Mouse (Mus musculus): ENCODE measurements around the gene Kif19a.
A peak's percentile ranks its signal among the peaks of the same experiment; 100 is the strongest.

Gene Kif19a

DNA sequence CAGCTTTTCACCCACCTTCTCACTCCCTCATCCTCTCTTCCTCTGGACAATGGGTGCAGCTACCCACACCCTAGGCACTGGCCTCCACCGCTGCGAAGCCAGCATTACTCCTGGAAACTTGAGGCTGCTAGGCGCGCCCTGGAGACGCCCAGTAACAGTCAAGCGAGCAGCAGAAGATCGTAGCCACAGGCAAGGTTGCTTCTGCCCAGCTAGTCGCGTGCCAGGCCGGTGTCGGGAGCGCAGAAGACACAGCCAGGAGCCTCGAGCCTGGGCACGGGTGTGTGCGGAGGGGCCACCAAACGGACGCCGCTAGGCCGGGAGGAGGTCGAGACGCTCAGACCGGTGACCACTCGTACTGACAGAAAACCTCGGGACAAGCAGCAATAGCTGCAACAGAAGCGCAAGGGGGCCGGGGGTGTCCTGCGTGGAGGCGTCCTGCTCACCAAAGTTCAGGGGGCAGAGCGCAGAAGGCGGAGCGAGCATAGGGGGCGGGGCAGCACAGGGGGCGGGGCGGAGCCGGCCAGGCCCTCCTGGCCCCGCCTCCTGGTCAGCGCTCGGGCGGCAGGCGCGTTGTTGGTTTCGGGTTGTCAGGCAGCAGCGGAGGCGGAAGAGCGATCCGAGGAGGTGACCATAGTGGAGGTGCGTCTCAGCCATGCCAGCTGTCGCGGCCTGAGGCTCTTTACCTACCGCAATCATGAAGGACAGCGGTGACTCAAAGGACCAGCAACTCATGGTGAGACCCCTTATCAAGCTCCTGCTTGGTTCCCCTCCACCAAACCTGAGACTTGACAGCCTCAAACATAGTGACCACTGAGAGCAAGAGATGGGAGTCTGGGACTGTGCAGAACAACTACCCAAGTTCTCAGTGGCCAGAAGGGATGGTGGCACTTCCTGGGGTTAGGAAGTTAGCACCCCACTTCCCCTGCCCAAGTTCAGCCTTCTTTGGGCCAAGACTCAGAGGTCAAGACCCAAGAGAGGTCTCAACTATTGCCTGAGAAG lies at the start of gene Kif19a:
Kif19a (plus strand) TSS at position 569 of the 999 bp plus-strand sequence.
- peak; percentile 63 to 70 for DNase-seq

DNA sequence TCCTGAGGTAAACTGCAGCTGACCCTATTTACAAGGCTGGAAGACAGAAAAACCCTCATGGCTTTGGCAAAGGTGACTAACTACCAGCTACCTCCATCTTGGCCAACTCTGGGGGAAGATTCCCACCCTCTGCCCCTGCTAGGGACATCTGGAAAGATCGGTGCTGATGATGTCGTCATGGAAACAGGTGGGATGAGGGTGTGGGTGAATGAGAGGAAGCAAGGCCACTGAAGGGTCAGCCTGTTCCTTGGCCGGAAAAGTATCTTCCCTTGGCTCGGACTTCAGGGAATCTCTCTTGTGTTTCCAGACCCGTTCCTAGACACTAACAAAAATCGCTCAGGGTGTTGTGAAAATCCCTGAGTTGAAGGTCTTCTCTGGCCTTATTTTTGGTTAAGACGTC lies 49.7 kb upstream of the Kif19a start:
- no peak for DNase-seq

DNA sequence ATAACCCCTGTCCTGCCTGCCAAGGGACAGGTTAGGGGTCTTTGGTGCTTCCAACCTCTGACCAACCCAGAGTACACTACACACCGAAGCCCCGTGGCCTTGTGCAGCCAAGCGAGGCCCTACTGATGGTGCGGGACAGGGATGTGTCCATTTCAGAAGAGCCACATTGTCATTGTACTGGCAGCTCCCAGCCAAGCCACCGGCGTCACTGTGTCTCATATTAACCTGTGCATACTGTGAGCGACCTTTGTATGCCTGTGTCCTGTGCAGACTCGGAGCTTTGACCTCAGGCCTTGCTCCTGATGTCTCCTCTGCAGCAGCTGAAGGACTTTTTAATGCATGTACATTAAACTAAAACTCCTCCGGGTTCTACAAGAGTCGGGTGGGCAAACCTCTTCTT lies 44.7 kb upstream of the Kif19a start:
- DNase-seq: no peak

DNA sequence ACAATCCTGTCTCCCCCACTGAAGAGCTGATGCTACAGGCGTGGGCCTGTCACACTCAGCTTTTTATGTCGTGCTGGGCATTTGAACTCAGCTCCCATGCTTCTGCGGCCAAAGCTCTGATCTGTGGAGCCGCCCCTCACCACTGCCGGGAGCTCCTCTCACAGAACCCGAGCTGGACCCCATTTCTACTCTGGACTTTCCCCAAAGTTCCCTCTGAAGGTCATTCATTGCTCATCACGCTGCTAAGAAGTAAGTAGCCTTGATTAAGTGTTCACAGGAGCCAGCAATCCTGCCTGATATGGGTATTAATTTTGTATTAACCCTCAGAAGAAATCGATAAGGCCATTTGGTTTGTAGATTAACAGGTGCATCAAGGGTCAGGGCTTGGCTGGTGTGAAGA lies 42.8 kb upstream of the Kif19a start:
- no peak for DNase-seq

DNA sequence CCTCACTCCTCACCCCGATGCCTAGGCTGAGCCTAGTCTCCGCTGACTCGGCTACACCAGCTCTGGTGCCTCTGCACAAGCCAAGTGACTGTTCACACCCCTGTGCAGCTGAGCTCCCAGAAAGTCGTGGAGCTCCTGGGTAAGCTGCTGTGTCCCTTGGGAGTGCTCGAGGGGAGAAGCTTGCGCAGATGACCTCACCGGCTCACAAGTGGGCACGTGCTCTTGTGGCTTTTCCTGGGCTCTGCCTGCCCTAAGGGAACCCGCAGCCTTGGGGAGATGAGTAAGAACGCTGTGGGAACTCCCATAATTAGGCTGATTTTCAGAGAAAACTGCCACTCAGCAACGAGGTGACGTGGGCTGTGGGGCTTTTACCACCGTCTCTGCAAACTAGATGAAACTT lies 42.2 kb upstream of the Kif19a start:
- DNase-seq: no peak

DNA sequence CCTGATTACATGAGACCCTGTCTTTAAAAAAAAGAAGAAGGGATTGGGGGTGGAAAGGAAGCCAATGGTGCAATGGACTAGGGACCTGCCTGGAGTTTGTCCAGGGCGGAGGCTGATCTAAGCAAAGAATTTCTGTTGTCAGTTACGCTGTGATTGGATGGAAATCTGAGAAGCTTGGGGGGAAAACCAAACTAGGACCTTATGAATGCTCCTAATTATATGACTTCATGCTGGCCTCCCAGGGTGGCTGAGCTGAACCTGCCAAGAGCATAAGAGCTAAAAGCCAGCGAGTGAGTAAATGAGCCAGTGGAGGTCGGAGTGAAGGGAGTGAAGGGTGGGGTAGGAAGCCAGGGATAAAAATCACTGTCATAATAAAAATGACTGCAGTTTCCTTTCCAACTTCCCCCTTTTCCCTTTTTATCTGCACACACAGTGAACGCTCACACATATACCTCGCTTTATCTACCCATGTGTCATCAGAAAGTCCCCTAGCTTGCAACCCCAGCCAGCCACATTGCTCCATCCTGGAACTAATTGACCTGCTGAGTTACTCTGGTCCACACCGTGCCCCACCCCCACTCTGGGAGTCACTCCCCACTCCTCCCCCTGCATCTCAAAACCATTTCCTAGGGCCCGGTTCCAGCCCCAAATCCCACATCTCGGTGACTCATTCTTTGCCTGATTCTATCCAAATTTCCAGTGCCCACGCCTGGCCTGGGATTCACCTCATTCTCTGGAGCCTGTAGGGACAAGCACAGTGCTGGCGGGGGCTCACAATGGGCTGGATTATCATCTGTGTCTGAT lies 40.2 kb upstream of the Kif19a start:
- DNase-seq: peak; percentile 24 to 43

DNA sequence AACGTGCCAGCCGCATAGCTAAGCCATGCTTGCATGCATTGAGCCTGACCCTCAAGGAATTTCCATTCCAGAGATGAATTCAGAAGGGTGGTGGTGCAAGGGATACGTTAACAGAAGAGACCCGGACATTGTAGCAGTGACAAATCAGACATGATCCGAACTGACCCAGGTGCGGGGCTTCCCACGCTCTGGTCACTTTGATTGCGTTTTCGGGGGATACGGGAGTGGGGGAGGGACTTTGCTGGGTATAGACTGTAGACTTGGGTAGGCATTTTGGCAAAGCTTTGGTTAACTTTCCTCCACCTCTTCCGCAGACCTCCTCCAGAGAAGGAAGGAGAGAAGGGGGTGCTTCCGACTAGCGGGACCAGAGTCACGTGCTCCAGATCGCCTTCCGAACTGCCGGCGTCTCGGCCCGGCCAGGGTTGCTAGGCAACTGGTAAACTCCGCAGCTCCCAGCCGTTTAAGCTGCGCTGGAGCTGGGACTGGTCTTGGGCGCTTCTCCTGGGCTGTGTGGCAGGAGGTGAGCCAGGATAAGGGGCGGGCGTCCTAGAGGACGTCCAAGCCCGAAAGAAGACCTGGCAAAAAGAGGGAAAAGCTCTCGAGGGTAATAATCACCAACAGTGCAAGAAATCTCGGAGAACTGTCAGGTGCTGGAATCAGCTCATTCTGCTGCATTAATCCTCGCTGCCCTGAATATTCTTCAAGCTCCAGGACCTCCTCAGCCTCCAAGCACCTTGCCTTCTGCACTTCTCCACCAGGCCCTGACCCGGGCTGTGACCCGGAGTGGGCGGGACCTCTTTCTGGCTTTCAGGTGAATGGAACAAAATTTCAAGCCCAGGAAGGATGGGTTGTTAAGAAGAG lies 38.0 kb upstream of the Kif19a start, which contains the start of gene Dnaic2:
Dnaic2 (plus strand) TSS at position 444 of the 861 bp plus-strand sequence.
- peak; percentile 71 to 80 for DNase-seq

DNA sequence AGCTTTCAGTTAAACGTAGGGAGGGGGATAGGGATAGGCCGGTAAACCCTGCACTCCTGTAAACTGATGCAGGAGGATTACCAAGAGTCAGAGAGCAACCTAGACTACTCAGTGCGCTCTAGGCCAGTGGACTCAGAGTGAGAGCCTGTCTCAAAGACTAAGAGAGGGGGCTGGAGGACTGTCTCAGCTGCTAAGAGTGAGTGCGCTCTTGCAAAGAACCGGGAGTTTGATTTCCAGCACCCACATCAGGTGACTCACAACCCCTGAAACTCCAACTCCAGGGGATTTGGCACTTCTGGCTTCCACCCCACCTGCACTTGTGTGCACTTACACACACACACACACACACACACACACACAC lies 37.4 kb upstream of the Kif19a start:
- no peak for DNase-seq

DNA sequence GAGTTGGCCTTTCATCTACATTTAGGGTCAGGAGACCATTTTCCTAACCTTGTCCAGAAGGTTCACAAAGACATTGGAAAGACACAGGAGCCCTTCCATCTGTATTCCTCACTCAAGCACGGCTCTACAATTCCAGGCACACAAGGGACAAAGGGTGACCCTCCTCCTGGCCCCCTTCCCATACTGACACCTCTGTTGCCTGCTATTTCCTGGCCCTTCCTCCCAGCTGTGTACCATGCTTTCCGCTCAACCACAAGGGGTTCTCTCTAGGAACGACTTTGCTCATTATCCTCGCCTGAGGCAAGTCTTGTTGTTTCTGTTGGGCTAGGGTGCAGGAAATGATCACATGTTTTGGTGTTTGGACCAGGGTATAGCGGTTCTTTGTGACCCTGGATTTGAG lies 36.9 kb upstream of the Kif19a start:
- no peak for DNase-seq

DNA sequence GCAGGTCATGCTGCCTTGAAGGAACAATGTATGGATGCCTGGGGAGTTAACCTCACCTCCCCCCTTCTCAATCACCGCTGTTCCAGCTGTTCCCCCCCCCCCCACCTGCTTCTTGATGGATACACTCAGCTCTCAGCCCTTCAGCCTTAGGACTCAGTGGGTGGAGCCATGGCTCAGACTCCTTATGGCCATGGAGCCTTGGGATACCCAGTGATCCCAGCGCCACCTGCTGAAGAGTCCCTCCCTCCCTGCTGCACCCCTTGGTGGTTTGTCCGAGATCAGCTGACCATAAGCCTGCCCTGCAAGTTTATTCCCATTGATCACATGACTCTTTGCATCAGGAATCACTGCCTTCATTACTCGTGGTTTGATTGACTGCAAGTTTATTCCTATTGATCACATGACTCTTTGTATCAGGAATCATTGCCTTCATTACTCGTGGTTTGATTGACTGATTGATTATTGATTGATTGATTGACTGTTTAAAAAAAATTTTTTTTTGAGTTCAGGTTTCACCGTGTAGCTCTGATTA lies 35.3 kb upstream of the Kif19a start:
- peak in 1 of 2 experiments; percentile 39 for DNase-seq

DNA sequence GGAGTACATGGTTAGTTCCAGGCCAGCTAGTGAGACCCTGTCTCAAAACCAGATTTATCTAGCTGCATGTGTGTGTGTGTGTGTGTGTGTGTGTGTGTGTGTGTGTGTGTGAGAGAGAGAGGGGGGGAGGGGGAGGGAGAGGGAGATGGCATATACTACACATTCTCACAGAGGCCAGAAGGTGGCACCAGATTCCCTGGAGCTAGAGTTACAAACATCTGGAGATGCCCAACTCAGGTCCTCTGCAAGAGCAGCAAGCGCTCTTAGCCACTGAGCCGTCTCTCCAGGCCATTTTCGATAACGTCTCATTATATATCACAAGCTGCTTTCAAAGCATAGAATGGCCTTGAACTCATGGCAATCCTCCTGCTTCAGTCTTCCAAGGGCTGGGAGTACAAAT lies 33.5 kb upstream of the Kif19a start:
- DNase-seq: no peak

DNA sequence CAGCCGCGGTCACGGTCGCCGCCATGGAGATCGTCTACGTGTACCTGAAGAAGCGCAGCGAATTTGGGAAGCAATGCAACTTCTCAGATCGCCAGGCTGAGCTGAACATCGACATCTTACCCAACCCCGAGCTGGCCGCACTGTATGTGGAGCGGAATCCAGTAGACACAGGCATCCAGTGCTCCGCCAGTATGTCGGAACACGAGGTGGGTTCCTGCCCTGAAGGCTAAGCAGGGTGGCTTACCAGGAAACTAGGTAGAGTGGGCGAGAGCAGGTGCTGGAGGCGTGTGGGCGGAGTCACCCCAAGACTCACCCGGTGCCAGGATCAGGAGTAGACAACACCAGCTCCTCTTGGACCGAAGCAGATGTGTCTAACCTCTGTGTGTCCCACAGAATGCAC lies 32.3 kb upstream of the Kif19a start:
- no peak for DNase-seq

DNA sequence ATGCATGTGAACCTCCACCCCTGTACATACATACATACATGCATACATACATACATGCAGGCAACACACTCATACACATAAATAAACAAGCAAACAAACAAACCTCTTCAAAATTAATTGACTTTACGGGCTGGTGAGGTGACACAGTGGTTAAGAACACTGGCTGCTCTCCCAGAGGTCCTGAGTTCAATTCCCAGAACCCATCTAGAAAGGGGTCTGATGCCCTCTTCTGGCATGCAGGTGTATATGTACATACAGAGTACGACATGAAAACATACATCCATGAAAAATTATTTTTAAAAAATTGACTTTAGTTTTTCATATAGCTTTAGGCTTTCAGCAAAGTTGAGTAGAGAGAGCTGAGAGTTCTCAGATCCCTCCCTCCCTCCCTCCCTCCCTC lies 29.1 kb upstream of the Kif19a start:
- DNase-seq: no peak

DNA sequence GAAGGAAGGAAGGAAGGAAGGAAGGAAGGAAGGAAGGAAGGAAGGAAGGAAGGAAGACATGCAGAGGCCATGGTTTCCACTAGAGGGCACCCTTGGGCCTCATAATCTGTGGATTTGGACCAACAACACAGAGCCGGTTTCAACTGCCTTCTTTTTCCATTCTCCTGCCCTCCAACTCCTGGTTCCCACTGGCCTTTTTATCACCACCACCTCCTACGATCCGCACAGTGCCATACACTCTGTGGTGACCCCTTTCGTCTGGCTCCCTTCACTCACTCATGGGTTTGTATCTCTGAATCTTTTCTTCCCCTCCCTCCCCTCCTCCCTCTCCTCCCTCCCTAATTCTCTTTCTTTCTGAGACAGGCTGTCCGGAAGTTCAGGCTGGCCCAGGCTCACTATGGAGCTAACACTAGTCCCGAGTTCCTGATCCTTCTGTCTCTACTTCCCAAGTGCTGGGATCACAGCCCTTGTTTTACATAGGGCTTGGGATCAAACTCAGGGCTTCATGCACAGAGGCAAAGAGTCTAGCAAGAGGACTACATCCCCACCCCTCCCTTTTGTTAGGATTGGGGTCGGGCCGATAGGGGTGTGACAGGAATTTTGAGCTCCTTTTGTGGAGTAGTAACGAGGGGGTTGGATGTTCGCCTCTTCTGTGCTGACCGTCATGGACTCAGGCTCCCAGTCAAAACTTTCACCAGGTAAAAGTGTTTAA lies 28.1 kb upstream of the Kif19a start:
- DNase-seq: peak; percentile 20 to 41

DNA sequence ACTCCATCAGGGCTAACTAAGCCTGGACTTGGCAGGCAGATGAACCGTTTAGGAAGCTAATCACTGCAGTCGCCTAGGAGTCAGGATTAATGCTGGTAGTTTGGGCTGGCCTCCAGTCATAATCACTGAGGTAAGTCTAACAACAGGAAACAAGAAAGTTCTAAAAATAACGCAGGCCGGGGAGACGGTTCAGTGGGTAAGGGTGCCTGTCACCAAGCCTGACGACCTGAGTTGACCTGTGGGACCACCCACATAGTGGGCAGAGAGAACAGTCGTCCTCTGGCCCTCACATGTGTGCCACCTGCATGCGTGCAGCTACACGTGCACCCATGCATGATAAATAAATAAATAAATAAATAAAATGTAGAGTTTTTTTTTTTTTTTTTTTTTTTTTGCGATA lies 24.6 kb upstream of the Kif19a start:
- no peak for DNase-seq

DNA sequence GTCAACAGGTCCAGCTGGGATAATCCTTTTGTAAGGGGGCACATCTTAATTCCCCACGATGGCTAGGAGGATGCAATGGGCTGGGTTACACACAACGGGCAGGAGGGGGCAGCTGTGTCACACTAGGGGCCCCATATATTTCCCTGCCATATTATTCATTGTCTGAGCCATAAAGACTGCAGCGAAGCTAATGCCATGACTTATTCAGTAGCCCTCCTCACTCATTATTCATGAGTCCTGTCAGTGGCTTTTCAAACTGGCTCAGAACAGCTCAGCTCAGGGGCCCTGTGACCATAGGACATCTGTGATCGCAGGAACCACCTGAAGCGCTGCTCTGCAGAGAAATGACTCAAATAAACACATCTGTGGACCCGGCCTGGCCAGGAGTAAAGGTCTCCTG lies 23.7 kb upstream of the Kif19a start:
- DNase-seq: no peak

DNA sequence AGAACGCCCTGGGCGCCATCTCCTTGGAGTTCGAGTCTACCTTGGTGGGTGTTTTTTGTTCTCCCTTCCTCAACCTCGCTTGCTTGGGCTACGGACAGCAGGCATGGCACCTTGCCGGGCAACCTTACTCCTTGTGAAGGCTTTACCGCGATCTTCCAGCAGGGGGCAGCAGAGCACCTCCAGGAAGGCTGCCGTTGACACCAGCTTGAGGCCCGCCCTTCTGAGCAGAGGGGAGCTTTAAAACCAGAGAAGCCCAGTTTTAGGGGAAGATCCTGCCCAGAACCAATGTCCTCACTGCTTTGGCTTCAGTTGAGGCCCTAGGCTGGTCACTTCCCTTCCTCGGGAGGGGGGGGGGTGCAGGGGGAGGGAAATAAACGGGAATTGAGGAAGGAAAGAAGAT lies 20.1 kb upstream of the Kif19a start:
- DNase-seq: peak; percentile 82 to 85

DNA sequence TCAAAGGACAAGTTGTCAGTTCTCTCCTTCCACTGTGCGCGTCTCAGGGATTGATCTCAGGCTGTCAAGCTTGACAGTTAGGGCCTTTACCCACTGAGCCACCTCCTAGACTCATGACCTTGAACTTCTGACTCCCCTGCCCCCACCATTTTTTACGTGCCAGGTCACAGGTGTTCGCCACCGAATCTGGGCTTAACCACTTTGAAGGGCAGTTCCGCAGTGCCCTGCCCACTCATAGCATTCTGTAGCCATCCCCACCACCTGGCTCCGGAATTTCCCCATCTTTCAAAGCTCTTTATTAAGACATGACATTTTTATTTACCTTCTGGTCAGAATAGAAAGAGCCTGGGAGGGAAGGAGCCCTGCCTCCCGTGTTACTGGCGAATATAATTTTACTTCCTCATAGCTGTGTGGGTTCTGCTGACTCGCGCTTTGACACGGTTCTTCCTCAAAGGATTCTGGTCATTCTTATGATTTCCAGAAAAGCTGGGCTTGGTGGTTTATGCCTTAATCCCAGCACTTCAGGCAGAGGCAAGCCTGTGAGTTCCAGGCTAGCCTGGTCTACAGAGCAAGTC lies 17.5 kb upstream of the Kif19a start:
- DNase-seq: peak; percentile 32 to 44

DNA sequence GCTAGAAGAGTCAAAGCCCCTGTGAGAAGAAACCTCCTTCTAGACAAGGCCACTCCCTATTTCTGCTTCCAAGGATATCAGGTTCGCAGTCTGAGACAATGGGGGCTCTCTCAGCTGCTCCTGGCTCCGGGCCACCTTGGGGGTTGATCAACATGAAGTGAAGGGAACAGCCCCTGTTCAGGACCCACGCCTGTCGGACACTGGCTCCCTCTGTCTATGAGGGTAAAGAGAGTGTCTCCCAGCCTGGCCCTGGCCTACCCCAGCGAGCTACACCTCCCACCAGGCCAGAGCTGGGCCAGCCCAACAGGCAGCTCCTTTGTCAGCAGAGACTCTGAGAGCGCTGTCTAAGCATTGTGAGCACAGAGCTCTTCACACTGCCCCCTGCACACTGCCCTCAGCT lies 4.7 kb downstream of the Kif19a start:
- DNase-seq: no peak

DNA sequence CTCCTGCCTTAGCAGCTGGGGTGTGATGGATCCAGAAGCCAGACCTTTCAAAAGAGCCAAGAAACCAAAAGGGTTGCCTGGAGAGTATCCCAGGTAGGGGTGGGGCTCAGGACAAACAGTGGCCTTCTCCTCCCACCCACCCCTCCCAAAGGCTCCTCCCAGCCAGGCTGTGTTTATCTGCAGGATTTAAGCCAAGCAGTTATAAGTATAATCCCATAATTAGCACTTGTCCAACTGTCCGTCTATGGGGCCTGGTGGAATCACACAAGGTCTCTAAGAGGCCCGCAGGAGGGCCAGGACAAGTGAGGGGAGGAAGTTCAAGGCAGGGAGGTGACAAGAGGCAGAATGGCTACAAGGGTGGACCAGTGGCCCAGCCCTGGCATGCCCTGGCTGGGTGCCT lies 6.7 kb downstream of the Kif19a start:
- no peak for DNase-seq

DNA sequence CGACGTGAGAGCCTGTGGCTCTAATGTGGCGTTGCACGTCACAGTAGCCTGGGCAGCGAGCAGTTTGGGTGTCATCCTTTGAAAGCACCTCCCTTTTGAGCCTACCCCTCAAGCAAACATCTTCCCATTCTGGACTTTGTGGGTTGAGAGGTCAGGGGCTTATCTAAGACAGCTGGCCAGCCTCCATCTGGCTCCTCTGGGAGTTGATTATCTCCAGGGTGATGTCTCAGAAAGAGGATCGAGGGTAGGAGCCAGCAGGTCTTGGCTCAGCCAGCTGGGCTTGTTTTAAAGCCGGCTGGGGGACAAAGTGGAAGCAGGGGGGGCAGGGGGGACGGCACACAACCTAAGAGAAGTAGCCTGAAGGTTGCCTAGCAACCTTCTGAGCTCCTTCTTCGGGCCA lies 14.9 kb downstream of the Kif19a start:
- no peak for DNase-seq

DNA sequence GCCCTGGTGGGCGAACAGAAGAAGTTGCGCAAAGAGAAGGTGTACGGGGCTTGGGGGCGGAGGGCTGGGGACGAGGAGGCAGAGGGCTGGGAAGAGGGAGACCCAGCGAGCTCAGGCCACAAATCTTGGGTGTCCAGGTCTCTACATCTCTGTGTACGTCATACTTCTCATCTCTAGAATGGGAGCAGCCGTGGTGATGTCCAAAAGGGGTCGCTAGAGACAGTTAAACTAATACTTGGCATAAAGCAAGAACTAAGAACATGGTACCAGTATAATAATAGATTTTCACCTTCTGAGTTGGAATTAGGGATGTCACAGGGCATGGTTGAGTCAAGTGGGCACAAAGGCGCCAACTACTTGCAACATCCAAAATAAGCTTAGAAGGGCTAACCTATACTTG lies 20.7 kb downstream of the Kif19a start:
- DNase-seq: no peak

All from lung, adult 18-20 months (tissue).